Mouse (Mus musculus) adrenal gland (tissue): ENCODE measurements around the gene Pde3a.
"Not testable (repeated sequence)": the region's sequence is repeated elsewhere in the genome, so short reads cannot be mapped to it uniquely, and the experiment has no call there.

Experiments used
- intact Hi-C: fragments of 180-260 bp; cut with DNase I; formaldehyde crosslinking; loops from one replicate; pipeline ENCODE4 v1.15.1; 2025

The Pde3a gene

DNA sequence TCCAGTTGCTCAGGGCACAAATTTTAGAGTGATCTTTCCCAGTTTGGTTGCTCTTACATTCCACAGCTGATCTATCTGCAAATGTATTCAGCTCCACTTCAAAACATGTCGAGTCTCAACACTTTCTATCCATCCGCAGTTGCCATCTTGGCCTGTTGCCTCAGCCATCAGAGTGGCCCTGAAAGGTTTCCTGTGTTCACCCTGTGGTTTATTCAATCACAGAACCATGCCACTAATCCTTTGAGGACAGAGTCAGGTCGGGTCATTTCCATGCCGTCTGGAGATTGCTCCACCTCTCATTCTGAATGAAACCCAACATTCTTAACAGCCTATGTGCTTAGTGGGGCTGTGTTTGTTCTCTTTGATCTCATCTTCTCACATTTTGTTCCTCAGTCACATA, 73.9 kb downstream of the Pde3a start:
- intact Hi-C loops: no loop called here

GRCm38 (mm10) chr6:141327134-141327533, 78.1 kb downstream of the Pde3a start:
- intact Hi-C loops: not testable (repeated sequence)

DNA sequence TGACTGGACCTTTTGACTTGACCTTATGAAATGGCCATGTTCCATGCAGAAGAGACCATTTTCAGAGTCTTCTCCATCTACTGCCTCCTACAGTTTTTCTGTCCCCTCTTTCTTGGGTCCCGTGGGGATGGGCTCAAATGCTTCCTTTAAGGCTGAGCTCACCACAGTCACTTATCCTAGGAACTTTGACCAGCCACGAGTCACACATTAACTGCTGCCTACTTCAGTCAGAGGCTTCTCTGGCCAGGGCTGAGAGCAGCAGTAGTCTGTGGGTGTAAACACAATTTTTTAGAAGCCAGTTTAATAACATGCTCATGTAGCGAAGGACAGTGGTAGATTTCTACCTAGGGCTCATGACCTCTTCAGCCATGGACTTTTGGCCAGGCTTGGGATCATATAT, 79.0 kb downstream of the Pde3a start:
- intact Hi-C loops: no loop called here

DNA sequence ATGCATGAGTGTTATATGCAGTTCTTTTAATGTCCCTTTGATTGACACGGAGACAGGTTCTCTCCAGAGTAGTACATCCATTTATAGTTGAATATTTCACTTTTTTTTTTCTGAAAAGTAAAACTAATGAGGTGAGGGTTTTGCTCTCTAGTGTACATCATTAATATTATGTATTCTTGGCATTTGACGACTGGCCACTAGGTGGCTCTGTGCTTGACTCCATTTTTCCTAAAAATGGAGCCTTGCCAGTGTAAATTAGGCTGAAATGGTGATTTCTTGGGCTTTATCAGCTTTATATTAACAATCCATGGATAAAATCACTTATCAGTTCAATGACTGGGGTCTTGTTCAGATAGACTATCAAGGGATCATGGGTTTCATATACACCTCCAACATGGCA, 82.4 kb downstream of the Pde3a start:
- intact Hi-C loops: no loop called here

DNA sequence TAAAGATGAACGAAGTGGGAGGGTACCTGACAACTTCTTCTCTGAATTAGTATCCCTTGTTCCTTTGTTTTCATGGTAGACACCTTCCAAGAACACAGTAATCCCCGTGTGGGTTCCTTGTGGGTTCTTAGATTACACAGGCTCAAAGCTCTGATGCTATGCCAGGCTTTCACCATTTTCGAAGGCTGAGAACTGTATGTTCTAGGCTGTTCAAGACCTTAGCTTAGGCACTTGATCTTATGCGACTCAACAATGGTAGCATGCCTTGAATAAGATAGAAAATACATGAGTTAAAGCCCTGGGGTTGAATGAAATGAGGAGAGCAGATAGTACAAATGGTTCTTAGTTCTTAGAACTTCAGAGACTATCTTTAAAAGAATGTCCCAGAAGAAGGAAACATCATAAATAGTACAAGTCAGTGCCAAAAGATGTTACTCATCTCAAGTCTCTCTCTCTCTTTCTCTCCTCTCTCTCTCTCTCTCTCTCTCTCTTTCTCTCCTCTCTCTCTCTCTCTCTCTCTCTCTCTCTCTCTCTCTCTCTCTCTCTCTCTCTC, 83.6 kb downstream of the Pde3a start:
- intact Hi-C loops: no loop called here

- intact Hi-C loops: no loop called here
These were observed 84.2 kb downstream of the Pde3a start for GRCm38 (mm10) chr6:141333245-141333644.

DNA sequence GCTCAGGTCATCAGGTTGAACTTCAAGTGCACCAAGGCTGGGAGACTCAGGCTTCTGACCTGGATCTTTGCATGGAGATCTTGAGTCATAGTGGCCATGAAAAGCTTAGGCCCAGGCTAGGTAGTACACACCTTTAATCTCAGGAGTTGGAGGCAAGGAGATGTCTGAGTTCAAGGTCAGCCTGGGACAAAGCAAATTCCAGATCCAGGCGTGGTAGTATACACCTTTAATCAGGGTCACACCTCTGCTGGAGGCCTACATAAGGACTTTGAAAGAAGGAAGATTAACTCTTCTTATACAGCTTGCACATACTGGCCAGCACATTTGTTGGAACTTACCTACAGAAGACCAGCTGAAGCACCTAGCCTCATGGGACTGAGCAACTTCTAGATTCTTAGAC, 86.8 kb downstream of the Pde3a start:
- intact Hi-C loops: no loop called here

DNA sequence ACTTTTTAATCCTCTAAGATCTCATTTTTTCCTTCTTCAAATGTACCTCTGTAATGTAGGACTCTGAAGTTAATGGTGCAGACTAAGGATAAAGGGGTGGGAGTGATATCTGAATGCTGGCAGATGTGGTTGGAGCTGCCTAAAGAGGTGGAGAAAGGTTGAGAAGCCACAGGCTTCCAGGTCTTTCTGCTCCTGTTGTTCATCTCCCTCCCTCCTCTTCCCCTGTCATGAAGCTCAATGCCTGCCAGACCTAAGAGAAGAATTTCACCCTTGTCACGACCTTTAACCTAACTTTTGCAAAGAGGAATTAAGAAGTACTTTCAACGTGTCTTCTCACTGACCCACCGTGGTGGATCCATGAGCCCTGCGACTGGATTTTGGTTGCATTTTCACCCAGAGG, 87.4 kb downstream of the Pde3a start:
- intact Hi-C loops: no loop called here

GRCm38 (mm10) chr6:141337673-141338072, 88.6 kb downstream of the Pde3a start:
- intact Hi-C loops: no loop called here

DNA sequence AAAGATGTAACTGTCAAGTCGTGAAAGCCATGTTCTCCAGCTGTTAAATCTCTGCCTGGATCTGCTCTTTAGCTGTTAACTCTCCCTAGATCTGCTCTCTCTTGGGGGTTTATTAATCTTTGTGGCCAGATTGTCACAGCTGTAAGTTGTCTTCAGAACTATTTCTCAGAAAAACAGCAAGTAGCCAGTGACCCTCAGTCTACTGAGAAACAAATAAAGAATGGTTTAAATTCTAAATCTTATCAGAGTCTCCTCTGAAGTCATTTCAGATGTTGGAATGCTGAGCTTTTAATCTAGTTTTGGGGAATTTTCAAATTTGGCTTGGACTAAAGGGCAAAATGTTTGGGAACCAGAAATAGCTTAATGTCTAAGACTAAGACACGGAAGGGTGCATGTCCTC, 92.3 kb downstream of the Pde3a start:
- intact Hi-C loops: no loop called here

DNA sequence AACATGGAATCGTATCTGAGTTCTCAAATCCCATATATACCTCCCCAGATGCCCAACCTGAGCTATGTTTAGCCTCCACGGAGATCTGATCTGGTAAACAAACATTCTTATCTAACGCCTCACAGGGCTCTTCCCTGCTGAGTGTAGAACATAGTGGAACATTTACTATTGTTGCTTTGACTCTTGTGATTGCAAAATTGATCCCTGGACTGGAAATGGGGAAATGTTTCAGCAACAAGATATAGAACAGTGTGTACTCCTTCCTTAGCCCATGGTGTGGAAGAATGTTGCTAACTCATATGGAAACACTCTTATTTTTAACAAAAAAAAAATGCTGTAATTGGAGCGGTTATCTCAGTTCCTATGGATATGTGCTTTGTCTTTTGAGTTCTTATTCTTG, 98.8 kb downstream of the Pde3a start:
- intact Hi-C loops: no loop called here

DNA sequence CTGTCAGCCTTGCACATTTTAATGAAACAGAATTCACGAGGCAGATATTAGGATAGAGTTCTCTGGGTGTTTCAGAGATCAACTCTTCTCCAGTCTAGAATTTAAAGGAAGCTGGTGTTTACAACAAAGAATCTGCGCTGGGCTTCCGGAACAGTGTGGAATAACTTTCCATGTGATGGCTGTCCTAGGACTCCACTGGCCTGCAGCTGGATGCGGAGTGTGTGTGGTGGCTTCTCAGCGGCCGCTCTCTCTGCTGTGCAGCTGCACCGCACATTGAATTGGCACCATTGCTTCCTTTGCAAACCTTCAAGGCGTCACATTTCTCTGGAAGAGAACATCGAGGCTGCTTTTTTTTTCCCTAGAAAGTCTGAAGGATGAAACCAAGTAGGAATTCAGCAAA, 99.5 kb downstream of the Pde3a start:
- intact Hi-C loops: no loop called here

DNA sequence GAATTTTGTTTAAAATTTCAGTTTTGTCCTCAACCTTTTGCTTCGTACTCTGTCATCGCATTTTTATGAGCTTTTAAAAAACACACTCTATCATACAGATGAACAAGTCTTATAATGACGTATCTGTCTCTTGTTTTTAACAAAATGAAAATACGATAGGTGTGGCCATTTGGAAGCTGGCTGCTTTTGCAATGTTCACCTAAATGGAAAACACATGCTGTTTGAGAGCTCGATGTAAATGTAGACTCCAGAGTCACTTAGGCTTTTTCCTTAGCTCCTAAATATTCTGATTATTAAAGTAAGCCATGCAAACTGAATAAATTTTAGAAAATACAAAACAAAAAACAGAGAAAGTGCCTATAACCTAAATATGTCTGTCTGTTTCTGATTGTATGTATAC, 101.2 kb downstream of the Pde3a start:
- intact Hi-C loops: no loop called here

GRCm38 (mm10) chr6:141352277-141352676, 103.2 kb downstream of the Pde3a start:
- intact Hi-C loops: no loop called here

DNA sequence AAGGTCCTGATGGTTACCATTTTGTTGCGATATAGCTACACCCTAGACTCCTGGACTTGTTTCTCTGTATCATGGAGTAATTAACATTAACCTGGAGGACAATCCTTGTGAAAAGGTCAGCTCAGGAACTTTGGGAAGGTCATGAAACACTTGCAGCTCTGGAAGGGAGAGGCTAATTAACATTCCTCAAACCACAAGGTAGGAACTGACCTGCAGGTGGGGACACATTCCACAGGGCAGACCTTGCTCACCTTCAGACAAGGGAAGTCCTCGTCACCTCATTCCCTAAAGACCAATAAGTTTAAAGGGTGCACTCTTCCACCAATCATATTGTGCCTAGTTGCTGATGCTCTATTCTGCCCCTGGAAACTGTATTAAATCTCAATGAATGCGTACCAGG, 114.6 kb downstream of the Pde3a start:
- intact Hi-C loops: no loop called here

- intact Hi-C loops: no loop called here
These were observed 118.0 kb downstream of the Pde3a start for GRCm38 (mm10) chr6:141367037-141367436.

- intact Hi-C loops: loop anchor here (10.0 kb wide), 1 partner anchor 448 kb away; no protein-coding TSS in a partner anchor
These were observed 123.6 kb downstream of the Pde3a start for GRCm38 (mm10) chr6:141372697-141373096.

- intact Hi-C loops: loop anchor here (10.0 kb wide), 1 partner anchor 450 kb away; no protein-coding TSS in a partner anchor
These were observed 125.5 kb downstream of the Pde3a start for GRCm38 (mm10) chr6:141374469-141375057.

- intact Hi-C loops: loop anchor here (10.0 kb wide), 1 partner anchor 450 kb away; no protein-coding TSS in a partner anchor
These were observed 126.1 kb downstream of the Pde3a start for GRCm38 (mm10) chr6:141375155-141375554.

- intact Hi-C loops: no loop called here
These were observed 131.9 kb downstream of the Pde3a start for GRCm38 (mm10) chr6:141380927-141381326.

DNA sequence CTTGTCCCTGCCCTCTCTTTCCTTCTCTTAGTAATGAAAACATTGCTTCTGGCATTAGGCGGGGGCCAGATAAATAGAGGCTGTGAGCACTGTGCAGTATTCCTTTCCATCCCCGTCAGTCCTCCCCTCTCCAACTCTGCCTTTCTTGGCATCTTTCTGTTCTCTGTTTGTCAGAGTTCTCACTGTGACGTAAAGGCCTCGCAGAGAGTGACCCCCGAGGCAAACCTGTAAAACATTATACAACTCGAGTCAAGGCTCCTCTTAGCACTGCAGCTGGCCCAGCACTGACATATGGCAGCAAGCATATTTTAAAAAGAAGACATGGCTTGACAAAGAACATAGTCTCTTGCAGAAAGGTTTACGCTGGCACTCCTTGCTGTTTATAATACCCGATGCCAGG, 132.4 kb downstream of the Pde3a start:
- intact Hi-C loops: no loop called here

GRCm38 (mm10) chr6:141381881-141382370, 132.9 kb downstream of the Pde3a start:
- intact Hi-C loops: no loop called here

GRCm38 (mm10) chr6:141388104-141388503, 139.0 kb downstream of the Pde3a start:
- intact Hi-C loops: no loop called here
